33 mouse cellular contexts compared by ENCODE assay signal in the genomic region with DNA sequence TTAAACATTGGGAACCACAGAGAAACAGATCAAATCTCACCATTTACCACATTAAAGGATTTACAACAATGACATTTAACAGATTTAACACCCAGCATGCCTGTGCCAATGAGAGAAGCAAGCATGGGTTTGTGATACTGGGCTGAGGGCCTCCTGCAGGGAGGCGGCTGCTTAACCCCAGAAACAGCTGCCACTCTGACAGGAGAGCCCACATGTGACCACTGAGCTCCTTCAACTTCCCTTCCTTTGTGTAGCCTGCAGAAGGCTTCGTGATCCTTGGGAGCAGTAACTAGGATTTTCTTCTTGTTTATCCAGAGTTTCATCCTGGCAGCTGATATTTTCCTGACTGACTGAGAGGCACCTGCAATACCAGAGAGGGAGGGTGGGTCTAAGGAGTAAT. TPM values are rescaled to one million over a fixed set of nuclear protein-coding genes. Genes with fewer than 3 reads are reported as not detected.
DNase-seq lines count a peak whose midpoint lies in the region; ATAC-seq and TF ChIP-seq lines count a peak whose summit lies in the region.
"Had no signal": no experiment of that assay in that cellular context is flagged by ENCODE, and none has a peak within 500 bp of the region (broad histone marks: within the 10 kb centered on the region; RNA-seq: fewer than 3 reads in every experiment).

No protein-coding gene starts in this region.

- H3K27ac ChIP-seq in hindbrain, postnatal 0 days: no peak overlapping the region
- no peak overlapping the region for H3K27ac ChIP-seq in hindbrain, embryonic 16.5 days (ENCODE audit: low read depth, low read length)
- H3K27ac ChIP-seq in midbrain, postnatal 0 days (ENCODE audit: low read depth, low read length): no peak overlapping the region
- no peak overlapping the region for H3K27ac ChIP-seq in midbrain, embryonic 15.5 days
- no peak overlapping the region for H3K27ac ChIP-seq in stomach, postnatal 0 days (replicated peaks)
- H3K27ac ChIP-seq: embryonic facial prominence, embryonic 15.5 days; gastrocnemius, adult 2 months; heart, embryonic 13.5 days; hindbrain, embryonic 14.5 days had no signal

- H3K4me1 ChIP-seq in hindbrain, postnatal 0 days (ENCODE audit: insufficient read depth, low read length): no peaks in the 10 kb centered on the region
- no peaks in the 10 kb centered on the region for H3K4me1 ChIP-seq in hindbrain, embryonic 16.5 days (ENCODE audit: control insufficient read depth, insufficient read depth, low read depth, low read length)
- H3K4me1 ChIP-seq in midbrain, postnatal 0 days (ENCODE audit: insufficient read depth, low read length): no peaks in the 10 kb centered on the region
- H3K4me1 ChIP-seq in midbrain, embryonic 15.5 days: no peaks in the 10 kb centered on the region
- H3K4me1 ChIP-seq in stomach, postnatal 0 days (replicated peaks; ENCODE audit: control insufficient read depth, insufficient read depth): no peaks in the 10 kb centered on the region
- H3K4me1 ChIP-seq: embryonic facial prominence, embryonic 15.5 days had no signal

- no peak overlapping the region for H3K9ac ChIP-seq in hindbrain, postnatal 0 days (replicated peaks; ENCODE audit: low read length)
- no peak overlapping the region for H3K9ac ChIP-seq in hindbrain, embryonic 16.5 days (ENCODE audit: low read depth, low read length)
- no peak overlapping the region for H3K9ac ChIP-seq in midbrain, postnatal 0 days (replicated peaks; ENCODE audit: low read length, poor library complexity, severe bottlenecking)
- H3K9ac ChIP-seq in midbrain, embryonic 15.5 days: no peak overlapping the region
- no peak overlapping the region for H3K9ac ChIP-seq in stomach, postnatal 0 days (ENCODE audit: low read length)
- H3K9ac ChIP-seq: embryonic facial prominence, embryonic 15.5 days; forebrain, postnatal 0 days; heart, embryonic 13.5 days; hindbrain, embryonic 14.5 days had no signal

- no peaks in the 10 kb centered on the region for H3K27me3 ChIP-seq in hindbrain, postnatal 0 days (ENCODE audit: insufficient read depth, low read length)
- H3K27me3 ChIP-seq in hindbrain, embryonic 16.5 days (replicated peaks; ENCODE audit: control insufficient read depth, insufficient read depth, low read length): no peaks in the 10 kb centered on the region
- H3K27me3 ChIP-seq in midbrain, postnatal 0 days (ENCODE audit: insufficient read depth, low read length): no peaks in the 10 kb centered on the region
- H3K27me3 ChIP-seq in midbrain, embryonic 15.5 days (replicated peaks): no peaks in the 10 kb centered on the region
- no peaks in the 10 kb centered on the region for H3K27me3 ChIP-seq in stomach, postnatal 0 days (ENCODE audit: control insufficient read depth, insufficient read depth, low read length)
- H3K27me3 ChIP-seq: embryonic facial prominence, embryonic 15.5 days; heart, embryonic 13.5 days had no signal

- DNase-seq in hindbrain, postnatal 0 days (ENCODE audit: low spot score): peak; percentile 6
- peak; percentile 4 for DNase-seq in midbrain, postnatal 0 days (ENCODE audit: low spot score)
- peak; percentile 9 for DNase-seq in stomach, postnatal 0 days (ENCODE audit: low spot score)
- DNase-seq in kidney, postnatal 14 days: no peak
- DNase-seq: adrenal gland, adult 2 months; adrenal gland, postnatal 14 days; cerebellum, adult 11-12 months; cerebellum, adult 8-10 months; cerebellum, postnatal 36 days; embryo, embryonic 11 days; forebrain, postnatal 0 days; gastrocnemius, adult 2 months; gastrocnemius, postnatal 14 days; heart, adult 18-20 months; heart, postnatal 14 days; heart, postnatal 4 days had no signal

- TF ChIP-seq CTCF in hindbrain, postnatal 0 days (IDR thresholded peaks at IDR 0.05; ENCODE audit: low read depth): no peak
- no peak for TF ChIP-seq CTCF in midbrain, postnatal 0 days (IDR thresholded peaks at IDR 0.05)
- TF ChIP-seq CTCF in stomach, postnatal 0 days (IDR thresholded peaks at IDR 0.05; ENCODE audit: low read depth): no peak

- ATAC-seq in hindbrain, postnatal 0 days: no peak
- no peak for ATAC-seq in hindbrain, embryonic 16.5 days
- ATAC-seq in midbrain, postnatal 0 days (ENCODE audit: low FRiP score): no peak
- no peak for ATAC-seq in midbrain, embryonic 15.5 days (replicated peaks)
- ATAC-seq in stomach, postnatal 0 days (ENCODE audit: low FRiP score, low TSS enrichment): no peak
- ATAC-seq: CD4-positive, CD25-positive, alpha-beta regulatory T cell, adult 4 months; forebrain, embryonic 14.5 days; forebrain, postnatal 0 days had no signal

- no peak for TF ChIP-seq EP300 in stomach, postnatal 0 days (optimal IDR thresholded peaks at IDR 0.05)

- no peak overlapping the region for H3K4me2 ChIP-seq in hindbrain, postnatal 0 days (ENCODE audit: low read depth, low read length)
- H3K4me2 ChIP-seq in hindbrain, embryonic 16.5 days (ENCODE audit: low read length): no peak overlapping the region
- H3K4me2 ChIP-seq in midbrain, postnatal 0 days (ENCODE audit: low read depth, low read length, poor library complexity, severe bottlenecking): no peak overlapping the region
- no peak overlapping the region for H3K4me2 ChIP-seq in midbrain, embryonic 15.5 days
- no peak overlapping the region for H3K4me2 ChIP-seq in stomach, postnatal 0 days (replicated peaks; ENCODE audit: low read depth)
- H3K4me2 ChIP-seq: embryonic facial prominence, embryonic 15.5 days; heart, embryonic 13.5 days; hindbrain, embryonic 14.5 days had no signal

- no peaks in the 10 kb centered on the region for H3K36me3 ChIP-seq in hindbrain, postnatal 0 days (ENCODE audit: insufficient read depth, low read length)
- H3K36me3 ChIP-seq in hindbrain, embryonic 16.5 days (ENCODE audit: control insufficient read depth, insufficient read depth, low read length): no peaks in the 10 kb centered on the region
- no peaks in the 10 kb centered on the region for H3K36me3 ChIP-seq in midbrain, postnatal 0 days (ENCODE audit: insufficient read depth, low read length)
- H3K36me3 ChIP-seq in midbrain, embryonic 15.5 days (replicated peaks): no peaks in the 10 kb centered on the region
- H3K36me3 ChIP-seq in stomach, postnatal 0 days (ENCODE audit: control insufficient read depth, insufficient read depth, low read length): no peaks in the 10 kb centered on the region
- H3K36me3 ChIP-seq: embryonic facial prominence, embryonic 15.5 days; heart, embryonic 13.5 days had no signal

- 19% methylated on average over 2 of the region's 2 CpGs for WGBS in hindbrain, postnatal 0 days
- 37% methylated on average over 2 of the region's 2 CpGs for WGBS in hindbrain, embryonic 16.5 days
- WGBS in midbrain, postnatal 0 days: 10% methylated on average over 2 of the region's 2 CpGs
- WGBS in midbrain, embryonic 15.5 days: 29% methylated on average over 2 of the region's 2 CpGs
- 25% methylated on average over 2 of the region's 2 CpGs for WGBS in stomach, postnatal 0 days

- H3K4me3 ChIP-seq in hindbrain, postnatal 0 days (ENCODE audit: low read length): no peak overlapping the region
- H3K4me3 ChIP-seq in hindbrain, embryonic 16.5 days (ENCODE audit: low read length): no peak overlapping the region
- no peak overlapping the region for H3K4me3 ChIP-seq in midbrain, postnatal 0 days (ENCODE audit: low read depth, low read length)
- H3K4me3 ChIP-seq in midbrain, embryonic 15.5 days: no peak overlapping the region
- no peak overlapping the region for H3K4me3 ChIP-seq in stomach, postnatal 0 days (ENCODE audit: low read depth, low read length)
- H3K4me3 ChIP-seq: embryonic facial prominence, embryonic 15.5 days; gastrocnemius, adult 2 months; heart, embryonic 13.5 days had no signal

- 0 out of 2 replicates have a peak, but pooled peaks cover 2% of the 10 kb centered on the region for H3K9me3 ChIP-seq in hindbrain, postnatal 0 days (ENCODE audit: low read length)
- peaks cover 8% of the 10 kb centered on the region for H3K9me3 ChIP-seq in hindbrain, embryonic 16.5 days (ENCODE audit: control insufficient read depth, low read length)
- no peaks in the 10 kb centered on the region; the same call in 1 of the 2 replicates for H3K9me3 ChIP-seq in midbrain, postnatal 0 days (ENCODE audit: low read length)
- no peaks in the 10 kb centered on the region for H3K9me3 ChIP-seq in midbrain, embryonic 15.5 days
- H3K9me3 ChIP-seq in stomach, postnatal 0 days (ENCODE audit: control insufficient read depth, low read length): no peaks in the 10 kb centered on the region
- H3K9me3 ChIP-seq: embryonic facial prominence, embryonic 15.5 days had no signal

RNA-seq across cellular contexts. Expression of a gene that starts 10.5 kb away (rescaled TPM):
- not detected in 2 replicates for total RNA-seq in hindbrain, postnatal 0 days (2014; rRNA removed)
- polyA plus RNA-seq in hindbrain, postnatal 0 days (2015; fragmentation: Nextera tagmentation; extraction: Ambion mirVana): not detected in 2 replicates
- not detected in 2 replicates for polyA plus RNA-seq in hindbrain, embryonic 16.5 days (2015; fragmentation: Nextera tagmentation; extraction: Ambion mirVana)
- total RNA-seq in midbrain, postnatal 0 days (2014; rRNA removed): not detected in 2 replicates
- polyA plus RNA-seq in midbrain, postnatal 0 days (2015; fragmentation: Nextera tagmentation; extraction: Ambion mirVana): not detected in 2 replicates
- polyA plus RNA-seq in midbrain, embryonic 15.5 days (2015; fragmentation: Nextera tagmentation; extraction: Ambion mirVana): not detected in 2 replicates
- not detected in 2 replicates for polyA plus RNA-seq in stomach, postnatal 0 days (2015; fragmentation: Nextera tagmentation; extraction: Ambion mirVana)
- total RNA-seq: adrenal gland, adult 2 months; adrenal gland, postnatal 14 days; adrenal gland, postnatal 4 days; forebrain, postnatal 0 days; gastrocnemius, adult 2 months; gastrocnemius, postnatal 14 days; gastrocnemius, postnatal 4 days; heart, adult 18-20 months; heart, postnatal 14 days; heart, postnatal 4 days; MEL had no signal
- polyA plus RNA-seq: adrenal gland, adult 2 months; C2C12; CD4-positive, CD25-positive, alpha-beta regulatory T cell, adult 4 months; cortical plate, adult 2 months; embryonic facial prominence, embryonic 11.5 days; embryonic facial prominence, embryonic 15.5 days; forebrain, embryonic 11.5 days; forebrain, embryonic 14.5 days; forebrain, postnatal 0 days; frontal cortex, adult 2 months; heart, embryonic 13.5 days; heart, embryonic 16.5 days; hindbrain, embryonic 11.5 days; hindbrain, embryonic 14.5 days had no signal
